Mouse (Mus musculus): ENCODE measurements around the gene Jmjd1c.

- TF ChIP-seq POLR2A (IDR thresholded peaks at IDR 0.05; ENCODE audit: borderline replicate concordance, extremely low read depth, insufficient read depth, insufficient read length, poor library complexity, severe bottlenecking) (no peak), CTCF (IDR thresholded peaks at IDR 0.05; ENCODE audit: borderline replicate concordance, extremely low read depth, insufficient read depth, insufficient read length) (no peak)
Observed at GRCm38 (mm10) chr10:67184441-67185070, 88.6 kb downstream of the Jmjd1c start.

Data from brain, embryonic 14.5 days (tissue).